Mouse (Mus musculus) liver, adult 2 months (tissue): ENCODE measurements around the gene Tbc1d22a. TPM values are rescaled to one million over a fixed set of nuclear protein-coding genes. Genes with fewer than 3 reads are reported as not detected.

Experiments
- DNase-seq: peaks from one replicate; pipeline ENCODE4 v3.0.0-alpha.2; 2011; ENCODE audit warnings: low read depth, low spot score; ENCODE audit errors: extremely low read depth
- H3K27ac ChIP-seq: fragments of 200-500 bp; replicated peaks from 2 replicates; pipeline ENCODE4 v1.5.1; 2012; ENCODE audit warnings: low read depth, mild to moderate bottlenecking, control low read depth, inconsistent platforms, low read length; ENCODE audit not compliant: insufficient read depth
- H3K27me3 ChIP-seq: fragments of 200-500 bp; 2 replicates; pipeline ENCODE4 v1.6.1; 2012; ENCODE audit warnings: mild to moderate bottlenecking, moderate library complexity, low read length, inconsistent platforms; ENCODE audit not compliant: control insufficient read depth, insufficient read depth
- H3K36me3 ChIP-seq: fragments of 200-500 bp; 2 replicates; pipeline ENCODE4 v1.6.1; 2012; ENCODE audit warnings: low read length, inconsistent platforms; ENCODE audit not compliant: control insufficient read depth, insufficient read depth
- H3K4me1 ChIP-seq: fragments of 200-500 bp; 2 replicates; pipeline ENCODE4 v1.6.1; 2011; ENCODE audit warnings: low read length; ENCODE audit not compliant: control insufficient read depth, insufficient read depth
- H3K4me3 ChIP-seq: fragments of 200-500 bp; 2 replicates; pipeline ENCODE4 v1.5.1; 2011; ENCODE audit warnings: low read depth, mild to moderate bottlenecking, control low read depth, low read length, moderate library complexity; ENCODE audit not compliant: insufficient read depth
- H3K79me2 ChIP-seq: fragments of 200-500 bp; 2 replicates; pipeline ENCODE4 v1.6.1; 2012; ENCODE audit warnings: inconsistent platforms, mild to moderate bottlenecking, low read length, moderate library complexity; ENCODE audit not compliant: control insufficient read depth, insufficient read depth
- H3K9ac ChIP-seq: fragments of 200-500 bp; 2 replicates; pipeline ENCODE4 v1.6.1; 2012; ENCODE audit warnings: low read depth, mild to moderate bottlenecking, control low read depth, inconsistent platforms, low read length
- CTCF ChIP-seq: fragments of 200-500 bp; IDR thresholded peaks from 2 replicates; pipeline ENCODE4 v1.5.1; 2011; ENCODE audit warnings: low read depth, low read length, control low read depth
- POLR2A ChIP-seq: fragments of 200-500 bp; IDR thresholded peaks from 2 replicates; pipeline ENCODE4 v1.6.1; 2011; ENCODE audit warnings: low read length, control low read depth; ENCODE audit not compliant: insufficient read depth; ENCODE audit errors: extremely low read depth
- WGBS: fragments of 180-500 bp; shearing (Covaris S2); methylation state at CpG from one replicate; pipeline ENCODE4 v1.1.7; 2018; 5-methylcytosine and 5-hydroxymethylcytosine counted together
- polyA plus RNA-seq: library from polyadenylated mRNA; depleted of rRNA; stranded (reverse); fragments of >200 nt; gene quantifications from 2 replicates; pipeline ENCODE4 v1.2.3, GENCODE M21; 2012
- total RNA-seq: library from RNA; depleted of rRNA; stranded (reverse); fragments of >200 nt; gene quantifications from 2 replicates; pipeline ENCODE4 v1.2.3, GENCODE M21; 2014

Gene Tbc1d22a
- total and polyA plus RNA-seq, 2 experiments: 9.6 to 14.3 TPM

DNA sequence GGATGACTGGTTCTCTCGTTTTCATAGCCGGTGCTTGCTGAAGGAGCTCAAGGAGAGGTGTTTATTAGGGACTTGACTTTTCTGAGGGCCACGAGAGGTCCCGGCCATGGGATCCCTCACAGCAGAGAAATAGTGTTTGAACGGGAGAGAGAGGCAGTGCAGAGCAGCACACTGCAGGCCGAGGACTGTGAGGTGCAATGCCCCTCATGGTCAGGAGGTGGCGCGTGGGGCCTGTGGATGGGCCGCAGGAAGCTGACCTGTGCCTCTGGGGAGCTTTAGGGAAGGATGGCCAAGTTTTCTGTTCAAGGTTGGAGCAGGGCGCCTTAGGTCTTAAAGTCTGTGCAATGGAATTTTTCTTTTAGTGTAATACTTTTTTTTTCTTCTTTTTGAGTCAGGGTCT is 25.5 kb downstream of the Tbc1d22a start:
- Histone ChIP-seq H3K36me3 (no peaks in the 10 kb centered on the region), H3K27me3 (no peaks in the 10 kb centered on the region), H3K4me1 (no peaks in the 10 kb centered on the region), H3K9ac (no peak overlapping the region), H3K27ac (no peak overlapping the region), H3K4me3 (no peak overlapping the region), H3K79me2 (no peaks in the 10 kb centered on the region)
- TF ChIP-seq POLR2A (no peak), CTCF (peak; percentile 87)
- WGBS: 48% methylated on average over 10 of the region's 10 CpGs
- DNase-seq: no peak

DNA sequence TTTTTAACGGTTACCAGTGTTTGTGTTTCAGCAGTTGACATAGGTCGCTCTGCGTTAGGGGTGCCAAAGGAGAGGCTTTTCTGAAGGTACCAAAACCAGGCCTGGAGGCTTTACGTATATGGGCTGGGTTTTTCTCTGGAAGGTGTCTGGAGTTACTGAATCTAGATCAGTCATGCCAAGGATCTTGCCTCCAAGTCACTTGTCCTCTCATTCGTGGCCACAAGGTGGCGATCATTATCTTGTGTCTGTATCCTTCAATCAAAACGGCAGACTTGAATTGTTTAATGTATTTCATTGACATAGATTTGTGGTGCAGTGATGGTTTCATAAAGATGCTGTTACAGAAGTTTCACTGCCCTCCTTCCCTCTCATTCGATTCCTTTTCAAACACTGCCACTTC is 29.4 kb downstream of the Tbc1d22a start:
- Histone ChIP-seq H3K4me1 (no peaks in the 10 kb centered on the region), H3K36me3 (no peaks in the 10 kb centered on the region), H3K27ac (no peak overlapping the region), H3K27me3 (no peaks in the 10 kb centered on the region), H3K79me2 (no peaks in the 10 kb centered on the region; the same call in 1 of the 2 replicates), H3K9ac (no peak overlapping the region), H3K4me3 (no peak overlapping the region)
- WGBS: 51% methylated on average over 8 of the region's 8 CpGs
- TF ChIP-seq POLR2A (no peak), CTCF (peak; percentile 45)
- DNase-seq: peak; percentile 54

DNA sequence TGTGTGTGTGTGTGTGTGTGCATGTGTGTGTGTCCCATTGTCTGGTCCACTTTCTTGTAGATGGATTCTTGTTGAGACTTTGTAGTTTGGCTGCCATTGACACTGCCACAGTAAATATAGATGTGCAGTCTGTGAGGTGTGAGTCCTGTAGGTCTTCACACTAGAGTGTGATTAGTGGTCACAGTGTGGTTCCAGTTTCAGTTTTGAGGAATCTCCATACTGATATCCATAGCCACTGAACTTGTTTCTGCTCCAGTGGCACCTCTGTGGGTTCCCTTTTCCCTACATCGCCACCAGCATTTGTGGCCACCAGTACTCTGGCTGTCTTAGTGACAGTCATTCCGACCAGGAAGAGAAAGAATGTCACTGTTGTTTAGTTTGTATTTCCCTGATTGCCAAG is 30.1 kb downstream of the Tbc1d22a start:
- TF ChIP-seq CTCF: no peak
- TF ChIP-seq POLR2A: no peak
- 84% methylated on average over 2 of the region's 2 CpGs for WGBS
- H3K27ac ChIP-seq: no peak overlapping the region
- H3K4me1 ChIP-seq: no peaks in the 10 kb centered on the region
- H3K27me3 ChIP-seq: no peaks in the 10 kb centered on the region
- H3K79me2 ChIP-seq: no peaks in the 10 kb centered on the region; the same call in 1 of the 2 replicates
- H3K9ac ChIP-seq: no peak overlapping the region
- no peak for DNase-seq
- no peak overlapping the region for H3K4me3 ChIP-seq
- H3K36me3 ChIP-seq: no peaks in the 10 kb centered on the region

DNA sequence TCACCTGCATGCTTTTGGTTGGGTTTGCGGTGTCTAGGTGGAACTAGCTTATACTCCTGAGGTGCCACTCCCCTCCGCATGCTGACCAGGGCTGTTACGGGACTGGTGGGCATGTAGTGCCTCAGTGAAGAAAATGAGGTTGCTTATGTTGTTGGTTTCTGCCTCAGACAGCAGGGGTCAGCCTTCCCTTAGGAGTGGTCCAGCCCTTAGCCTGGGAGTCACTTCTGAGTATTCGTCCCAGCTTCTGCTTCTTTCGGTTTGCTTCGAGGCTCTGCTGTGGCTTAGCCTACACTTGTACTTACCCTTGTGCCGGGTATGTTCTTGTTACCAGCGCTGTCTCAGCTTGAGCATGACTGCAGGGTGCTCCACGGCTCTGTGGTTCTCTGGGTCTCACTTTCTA is 36.0 kb downstream of the Tbc1d22a start:
- Histone ChIP-seq H3K27me3 (no peaks in the 10 kb centered on the region), H3K4me1 (no peaks in the 10 kb centered on the region), H3K27ac (no peak overlapping the region), H3K36me3 (no peaks in the 10 kb centered on the region), H3K4me3 (no peak overlapping the region), H3K9ac (no peak overlapping the region), H3K79me2 (no peaks in the 10 kb centered on the region; the same call in 1 of the 2 replicates)
- no peak for DNase-seq
- 78% methylated on average over 9 of the region's 9 CpGs for whole genome bisulfite sequencing
- TF ChIP-seq CTCF: peak; percentile 54
- no peak for TF ChIP-seq POLR2A

DNA sequence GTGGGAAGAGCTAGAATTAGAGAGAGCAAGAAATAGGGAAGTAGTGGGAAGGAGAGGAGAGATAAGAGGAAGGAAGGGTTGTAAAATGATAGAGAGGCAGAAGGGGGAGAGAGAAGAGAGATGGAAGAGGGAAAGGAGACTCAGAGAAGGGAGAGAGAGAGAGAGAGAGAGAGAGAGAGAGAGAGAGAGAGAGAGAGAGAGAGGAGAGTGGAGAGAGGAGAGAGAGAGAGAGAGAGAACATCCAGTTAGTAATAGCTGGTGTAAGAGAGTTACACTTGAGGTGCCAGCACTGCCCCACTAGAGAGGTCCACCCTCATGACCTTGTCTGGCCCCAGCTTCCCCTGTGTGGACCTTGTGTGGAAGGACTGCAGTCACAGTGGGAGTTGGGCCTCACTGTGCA is 37.9 kb downstream of the Tbc1d22a start:
- Histone ChIP-seq H3K4me3 (no peak overlapping the region), H3K9ac (no peak overlapping the region), H3K4me1 (no peaks in the 10 kb centered on the region), H3K27ac (no peak overlapping the region), H3K36me3 (no peaks in the 10 kb centered on the region), H3K27me3 (no peaks in the 10 kb centered on the region), H3K79me2 (no peaks in the 10 kb centered on the region; the same call in 1 of the 2 replicates)
- TF ChIP-seq CTCF: no peak
- no peak for TF ChIP-seq POLR2A
- no peak for DNase-seq

DNA sequence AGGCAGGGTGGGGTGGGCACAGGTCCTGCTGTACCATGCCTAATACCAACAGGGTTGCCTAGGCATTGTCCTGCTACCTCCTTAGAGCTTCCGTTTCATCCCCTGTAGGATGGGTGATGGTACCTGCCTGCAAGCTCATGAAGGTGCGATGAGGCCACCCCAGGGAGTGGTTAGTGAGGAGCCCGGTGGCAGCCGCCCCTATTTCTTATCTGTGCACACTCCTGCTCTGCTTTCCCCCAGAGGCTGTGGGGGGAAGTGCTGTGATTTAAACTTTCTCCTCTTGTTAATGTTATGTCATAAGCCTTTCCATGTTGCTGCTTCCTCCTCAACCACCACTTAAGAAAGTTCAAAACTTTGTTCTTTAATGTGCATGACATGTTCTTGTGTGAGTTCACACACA is 38.4 kb downstream of the Tbc1d22a start:
- 87% methylated on average over 4 of the region's 4 CpGs for WGBS
- H3K9ac ChIP-seq: no peak overlapping the region
- no peak for DNase-seq
- H3K4me1 ChIP-seq: no peaks in the 10 kb centered on the region
- no peaks in the 10 kb centered on the region for H3K27me3 ChIP-seq
- H3K27ac ChIP-seq: no peak overlapping the region
- H3K79me2 ChIP-seq: no peaks in the 10 kb centered on the region; the same call in 1 of the 2 replicates
- H3K4me3 ChIP-seq: no peak overlapping the region
- no peaks in the 10 kb centered on the region for H3K36me3 ChIP-seq
- TF ChIP-seq CTCF: no peak
- no peak for TF ChIP-seq POLR2A
